Mouse (Mus musculus) CH12F3 (cell line): ENCODE measurements around the gene Cacng2.

Source experiments
- in situ Hi-C: fragments of 300-500 bp; cut with MboI; formaldehyde crosslinking; loops from 2 replicates; pipeline ENCODE4 v1.14.3; 2020; ENCODE audit warnings: low sequenced_read_pairs

Gene Cacng2

DNA sequence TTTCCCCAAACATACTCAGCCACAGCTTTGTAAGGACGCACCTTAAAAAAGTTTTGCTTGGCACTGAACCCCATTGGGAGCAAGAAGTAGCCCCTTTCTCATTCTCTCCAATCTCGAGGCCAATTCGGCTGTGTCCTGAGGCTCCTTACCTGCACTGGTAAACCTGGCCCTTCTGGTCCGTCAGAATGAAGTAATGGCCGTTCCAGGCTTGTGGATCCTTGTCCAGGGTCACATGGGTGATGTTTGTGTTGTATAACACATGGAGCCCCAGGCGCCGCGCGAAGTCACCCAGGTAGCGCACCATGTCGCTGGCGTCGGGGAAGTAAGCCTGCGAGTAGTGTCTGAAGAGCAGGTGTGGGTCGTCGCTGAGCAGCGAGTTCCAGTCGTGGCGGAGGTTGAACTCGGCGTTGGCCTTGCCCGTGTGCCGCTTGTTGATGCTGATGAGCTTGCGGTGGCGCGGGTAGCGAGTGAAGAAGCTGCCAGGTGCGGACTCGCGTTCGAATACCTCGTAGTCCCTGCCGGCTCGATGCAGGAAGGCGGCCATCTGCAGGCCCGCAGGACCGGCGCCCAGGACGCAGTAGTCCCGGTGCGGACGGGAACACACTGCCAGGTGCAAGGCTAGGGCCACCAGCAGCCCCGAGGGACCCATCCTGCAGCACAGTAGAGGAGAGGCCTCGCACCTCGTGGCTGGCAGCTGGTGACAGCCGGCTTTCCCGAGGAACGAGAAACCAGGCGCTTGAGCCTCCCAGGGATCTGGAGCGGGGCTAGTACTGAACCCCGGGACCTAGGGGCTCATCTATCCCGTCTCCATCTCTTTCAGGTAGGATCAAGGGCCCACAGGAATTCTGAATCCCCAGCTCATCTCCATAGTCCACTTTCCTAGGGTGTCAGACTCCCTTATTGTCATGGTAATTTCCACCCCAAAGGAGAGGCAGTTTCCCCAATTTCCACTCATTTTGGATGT, 164.1 kb downstream of the Cacng2 start:
- in situ Hi-C loops = no loop called here

DNA sequence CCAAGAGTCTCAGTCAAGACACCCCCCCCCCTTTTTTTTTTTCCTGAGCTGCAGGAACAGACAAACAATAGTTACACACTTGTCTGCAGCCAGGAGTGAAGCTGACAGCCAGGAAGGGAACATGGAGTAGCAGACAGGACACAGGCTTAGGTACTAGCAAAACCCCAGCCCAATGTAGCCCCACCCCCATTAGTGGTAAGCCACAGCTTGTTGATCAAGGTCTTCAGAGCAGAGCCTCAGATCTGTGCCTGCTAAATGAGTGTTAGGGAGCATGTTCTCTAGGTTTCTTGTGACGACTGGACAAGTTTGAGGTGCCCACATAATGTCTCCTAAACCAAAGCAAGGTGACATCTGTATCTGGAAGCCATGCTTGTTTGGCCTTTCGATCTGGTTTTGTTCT, 165.5 kb downstream of the Cacng2 start:
- in situ Hi-C loops = no loop called here

DNA sequence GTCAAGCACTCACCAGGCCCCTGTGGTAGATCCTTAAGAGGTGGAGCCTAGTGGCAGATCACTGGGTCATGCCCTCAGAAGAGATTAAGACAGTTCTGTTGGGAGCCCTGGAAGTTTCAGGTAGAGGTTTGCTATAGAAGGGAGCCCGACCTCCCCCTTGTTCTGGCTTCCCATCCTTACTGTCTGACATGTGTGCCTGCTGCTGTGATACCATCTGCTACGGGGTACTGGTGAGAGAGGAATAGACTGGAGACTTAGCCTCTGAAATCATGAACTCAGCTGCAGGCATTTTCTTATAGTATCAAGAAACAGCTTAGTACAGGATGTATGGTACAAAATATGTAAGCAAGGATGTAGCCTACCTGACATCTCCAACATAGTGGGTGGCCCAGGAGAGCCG, 166.9 kb downstream of the Cacng2 start:
- in situ Hi-C loops = no loop called here

DNA sequence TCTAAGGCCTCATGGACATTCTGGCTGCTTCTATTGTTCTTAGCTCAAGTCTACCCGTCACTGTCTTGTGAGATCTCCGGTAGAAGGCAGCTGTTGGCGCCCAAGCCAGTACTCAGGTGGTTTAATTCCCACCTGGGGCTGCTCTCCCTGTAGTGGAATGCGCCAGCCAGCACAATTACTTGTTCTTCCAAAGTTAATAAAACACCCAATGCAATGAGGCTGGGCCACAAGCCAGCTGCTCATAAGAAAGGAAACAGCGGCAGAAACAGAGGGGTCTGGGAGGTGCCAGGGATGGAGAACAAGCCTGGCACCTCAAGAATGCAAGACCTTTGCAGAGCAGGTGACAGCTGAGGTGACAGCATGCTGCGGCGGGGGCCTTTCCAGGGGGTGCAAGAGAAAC, 170.8 kb downstream of the Cacng2 start:
- in situ Hi-C loops = no loop called here

DNA sequence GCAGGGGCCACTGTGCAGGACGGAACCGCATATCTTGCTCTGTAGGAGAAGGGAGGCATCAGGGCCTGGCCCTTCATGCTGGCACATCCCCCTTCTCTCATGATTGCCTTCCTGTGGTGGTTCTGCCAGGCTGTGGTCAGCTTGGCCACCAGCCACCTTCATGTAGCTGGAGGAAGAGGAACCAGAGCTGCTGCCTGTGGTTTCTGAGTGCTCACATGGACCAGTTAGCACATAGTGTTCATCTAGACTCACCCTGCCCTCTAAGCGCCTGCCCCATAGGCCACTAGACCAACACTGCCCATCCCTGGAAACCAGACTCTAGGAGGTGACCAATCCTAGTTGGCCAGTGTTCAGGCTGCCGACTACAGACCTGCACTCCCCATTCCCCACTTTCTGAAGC, 174.1 kb downstream of the Cacng2 start:
- in situ Hi-C loops = no loop called here
